Mouse (Mus musculus) stomach, embryonic 15.5 days (tissue): ENCODE measurements around the gene Pla2g4b. TPM values are rescaled to one million over a fixed set of nuclear protein-coding genes. Genes with fewer than 3 reads are reported as not detected.

Source experiments
- ATAC-seq: fragments of 200-750 bp; cut with Nextera tagmentation; 2 replicates; pipeline ENCODE4 v1.8.0; 2017; ENCODE audit warnings: low read depth, moderate number of reproducible peaks, moderate TSS enrichment; ENCODE audit not compliant: insufficient read depth, low FRiP score
- H3K27ac ChIP-seq: fragments of 300-500 bp; sonication (generic); 2 replicates; pipeline ENCODE4 v1.5.1; 2015; ENCODE audit warnings: mild to moderate bottlenecking, inconsistent platforms
- H3K27me3 ChIP-seq: fragments of 300-500 bp; sonication (generic); replicated peaks from 2 replicates; pipeline ENCODE4 v1.6.1; 2015; ENCODE audit warnings: inconsistent platforms
- H3K36me3 ChIP-seq: fragments of 300-500 bp; sonication (generic); 2 replicates; pipeline ENCODE4 v1.6.1; 2015; ENCODE audit warnings: inconsistent platforms
- H3K4me1 ChIP-seq: fragments of 300-500 bp; sonication (generic); 2 replicates; pipeline ENCODE4 v1.6.1; 2015; ENCODE audit warnings: inconsistent platforms
- H3K4me2 ChIP-seq: fragments of 300-500 bp; sonication (generic); 2 replicates; pipeline ENCODE4 v1.6.1; 2015; ENCODE audit warnings: mild to moderate bottlenecking, inconsistent platforms
- H3K4me3 ChIP-seq: fragments of 300-500 bp; sonication (generic); replicated peaks from 2 replicates; pipeline ENCODE4 v1.5.1; 2015; ENCODE audit warnings: inconsistent platforms
- H3K9ac ChIP-seq: fragments of 300-500 bp; sonication (generic); 2 replicates; pipeline ENCODE4 v1.6.1; 2015; ENCODE audit warnings: inconsistent platforms
- H3K9me3 ChIP-seq: fragments of 300-500 bp; sonication (generic); 2 replicates; pipeline ENCODE4 v1.6.1; 2016; ENCODE audit warnings: inconsistent platforms
- WGBS: fragments of 180-500 bp; shearing (Covaris S2); methylation state at CpG from one replicate; pipeline ENCODE4 v1.1.7; 2015; 5-methylcytosine and 5-hydroxymethylcytosine counted together
- polyA plus RNA-seq: library from polyadenylated mRNA; unstranded; fragments of >200 nt; fragmentation: Nextera tagmentation; extraction: Ambion mirVana; gene quantifications from 2 replicates; pipeline ENCODE4 v1.2.1, GENCODE M21; 2015

Pla2g4b gene
- polyA plus RNA-seq, 1 experiment from 2014 or later = 1.2 TPM

DNA sequence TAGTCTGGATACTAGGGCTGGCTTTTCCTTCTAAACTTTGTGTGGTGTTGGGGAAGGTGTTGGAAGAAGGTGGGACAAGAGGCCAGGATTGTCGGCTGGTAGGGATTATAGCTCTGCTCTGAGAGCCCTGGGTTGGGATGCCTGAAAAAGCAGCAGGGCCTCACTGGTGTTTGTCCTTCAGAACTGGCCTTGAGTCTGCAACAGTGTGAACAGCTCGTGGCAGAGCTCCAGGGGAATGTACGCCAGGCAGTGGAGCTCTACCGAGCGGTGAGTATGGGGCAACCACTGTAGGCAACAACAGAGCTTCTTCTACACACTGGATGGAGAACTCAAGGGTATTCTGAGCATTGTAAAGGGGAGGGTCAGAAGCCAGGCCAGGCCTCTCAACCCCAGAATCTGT is 8.9 kb upstream of the Pla2g4b start:
- H3K9me3 ChIP-seq = no peaks in the 10 kb centered on the region
- peaks cover 39% of the 10 kb centered on the region; the same call in 1 of the 2 replicates for H3K36me3 ChIP-seq
- no peak overlapping the region for H3K4me3 ChIP-seq
- no peaks in the 10 kb centered on the region for H3K27me3 ChIP-seq
- no peak overlapping the region for H3K9ac ChIP-seq
- no peak overlapping the region for H3K27ac ChIP-seq
- no peak overlapping the region for H3K4me2 ChIP-seq
- peaks cover 9% of the 10 kb centered on the region for H3K4me1 ChIP-seq
- WGBS = 81% methylated on average over 5 of the region's 5 CpGs
- no peak for ATAC-seq

DNA sequence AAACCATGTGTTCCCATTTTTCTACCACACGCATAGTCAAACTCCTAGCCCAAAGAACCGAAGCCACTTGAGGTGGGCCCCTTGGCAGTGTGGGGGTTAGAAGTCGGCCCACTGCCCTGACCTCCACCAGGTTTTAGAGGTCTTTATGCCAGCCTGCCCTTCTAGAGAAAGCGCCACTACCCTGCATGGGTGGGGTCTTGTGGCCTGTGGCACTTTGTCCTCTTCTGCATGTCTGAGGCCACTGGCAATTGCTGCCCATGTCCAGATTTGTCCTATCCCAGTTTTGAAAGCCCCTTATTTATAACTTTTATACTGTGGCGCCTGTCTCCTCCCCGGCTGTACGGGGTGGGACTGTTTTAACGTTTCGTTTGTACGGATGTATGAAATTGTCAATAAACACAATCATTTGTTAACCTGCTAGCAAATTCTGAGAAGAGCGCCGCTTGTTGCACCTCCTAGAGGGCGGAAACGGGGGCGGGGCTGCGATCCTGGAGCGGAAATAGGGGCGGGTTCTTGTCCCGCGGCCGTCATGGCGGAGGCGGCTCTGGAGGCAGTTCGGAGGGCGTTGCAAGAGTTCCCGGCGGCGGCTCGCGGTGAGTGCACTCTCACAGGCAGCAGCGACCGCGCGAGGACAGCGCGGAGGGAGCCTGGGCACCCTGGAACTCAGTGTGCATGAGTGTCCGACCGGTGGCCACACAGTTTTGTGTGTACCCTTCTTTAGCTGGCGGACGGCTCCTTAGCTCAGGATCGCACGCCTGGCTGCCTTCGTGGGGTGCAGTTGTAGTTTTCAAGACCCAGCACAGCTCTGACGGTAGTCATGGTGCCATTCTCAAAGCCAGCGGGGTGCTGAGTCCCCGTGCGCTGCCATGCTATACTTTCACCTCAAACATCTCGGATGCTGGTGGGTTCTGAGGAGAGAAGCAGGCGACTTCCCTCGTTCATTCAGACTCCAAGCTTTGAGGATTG is 6.0 kb upstream of the Pla2g4b start, which contains the start of the genes Jmjd7 and Gm28042:
TSS of gene Jmjd7 (plus strand) at position 500 of the 966 bp plus-strand sequence.
TSS of gene Gm28042 (plus strand) at position 510 of the 966 bp plus-strand sequence.
- H3K27ac ChIP-seq = peak within 1 kb of the TSS; percentile 91
- peaks cover 24% of the 10 kb centered on the region; the same call in 1 of the 2 replicates for H3K36me3 ChIP-seq
- peak; percentile 86 for ATAC-seq
- H3K4me2 ChIP-seq = peak within 1 kb of the TSS; percentile 72
- H3K4me3 ChIP-seq = peak within 1 kb of the TSS; percentile 77
- peaks cover 9% of the 10 kb centered on the region for H3K4me1 ChIP-seq
- H3K9ac ChIP-seq = peak within 1 kb of the TSS; percentile 83
- no peaks in the 10 kb centered on the region for H3K9me3 ChIP-seq
- H3K27me3 ChIP-seq = no peaks in the 10 kb centered on the region
- WGBS = 4% methylated on average over 50 of the region's 50 CpGs

DNA sequence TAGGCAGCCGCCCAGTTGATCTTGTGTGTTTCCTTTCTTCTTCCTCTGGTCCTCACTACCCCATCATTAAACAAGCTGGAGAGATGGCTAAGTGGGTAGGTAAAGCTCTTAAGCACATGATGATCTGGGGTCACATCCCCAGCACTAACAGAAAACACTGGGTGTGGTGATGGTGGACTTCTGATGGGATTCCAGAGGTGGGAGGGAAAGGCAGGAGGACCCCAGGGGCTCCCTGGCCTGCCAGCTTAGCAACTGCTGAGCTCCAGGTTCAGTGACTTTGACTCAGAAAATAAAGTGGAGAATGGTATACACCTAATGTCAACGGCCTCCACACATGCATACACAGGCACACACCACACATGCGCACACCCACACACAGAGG is 5.3 kb upstream of the Pla2g4b start:
- ATAC-seq = no peak
- H3K36me3 ChIP-seq = peaks cover 18% of the 10 kb centered on the region; the same call in 1 of the 2 replicates
- H3K9ac ChIP-seq = peak overlapping the region; percentile 83
- peak overlapping the region; percentile 91 for H3K27ac ChIP-seq
- H3K27me3 ChIP-seq = no peaks in the 10 kb centered on the region
- H3K4me2 ChIP-seq = peak overlapping the region; percentile 72
- H3K9me3 ChIP-seq = no peaks in the 10 kb centered on the region
- peaks cover 9% of the 10 kb centered on the region for H3K4me1 ChIP-seq
- H3K4me3 ChIP-seq = peak overlapping the region; percentile 77
- WGBS = 33% methylated on average over 3 of the region's 3 CpGs

DNA sequence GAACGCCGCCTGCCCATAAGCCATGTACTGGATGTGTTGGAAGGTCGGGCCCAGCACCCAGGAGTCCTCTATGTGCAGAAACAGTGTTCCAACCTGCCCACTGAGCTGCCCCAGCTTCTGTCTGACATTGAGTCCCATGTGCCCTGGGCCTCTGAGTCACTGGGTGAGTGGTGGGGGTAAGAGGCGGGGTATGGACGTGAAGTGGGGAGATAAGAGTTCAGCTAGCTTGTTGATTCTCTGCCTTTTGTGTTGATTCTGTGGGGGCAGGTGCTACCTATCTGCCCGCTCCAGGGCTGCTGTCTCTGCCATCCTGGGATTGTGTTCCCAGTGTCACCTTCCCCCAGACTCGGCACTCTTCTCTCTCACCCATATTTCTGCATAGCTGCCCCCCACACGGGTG is 2.8 kb upstream of the Pla2g4b start:
- Histone ChIP-seq H3K27me3 (no peaks in the 10 kb centered on the region), H3K4me3 (no peak overlapping the region), H3K9ac (no peak overlapping the region), H3K4me1 (peaks cover 9% of the 10 kb centered on the region), H3K27ac (no peak overlapping the region), H3K36me3 (peaks cover 7% of the 10 kb centered on the region; the same call in 1 of the 2 replicates), H3K4me2 (no peak overlapping the region), H3K9me3 (no peaks in the 10 kb centered on the region)
- peak; percentile 9; the same call in 1 of the 2 replicates for ATAC-seq
- 72% methylated on average over 8 of the region's 8 CpGs for WGBS

DNA sequence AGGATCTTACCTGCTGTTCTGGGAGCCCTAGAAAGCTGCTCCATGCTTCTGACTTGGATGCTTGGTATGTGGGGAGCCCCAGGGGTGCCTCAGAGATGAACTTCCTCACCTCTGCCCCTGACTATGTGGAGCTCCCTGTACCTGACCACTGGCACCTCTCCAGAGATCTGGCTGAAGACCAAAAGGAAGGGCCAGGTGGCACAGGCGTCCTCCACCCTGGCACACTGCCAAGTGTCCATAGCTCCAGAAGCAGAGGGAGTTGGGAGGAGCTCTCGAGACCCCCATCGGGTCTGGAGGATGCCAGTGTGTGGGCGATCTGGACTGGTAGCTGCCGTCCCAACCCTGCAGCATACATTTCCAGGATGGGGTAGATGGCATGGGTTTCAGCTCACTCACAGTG is 509 bp downstream of the Pla2g4b start:
- no peaks in the 10 kb centered on the region for H3K4me1 ChIP-seq
- H3K27me3 ChIP-seq = no peaks in the 10 kb centered on the region
- H3K4me2 ChIP-seq = no peak overlapping the region
- H3K4me3 ChIP-seq = no peak overlapping the region
- ATAC-seq = no peak
- 76% methylated on average over 5 of the region's 5 CpGs for WGBS
- no peak overlapping the region for H3K27ac ChIP-seq
- peaks cover 12% of the 10 kb centered on the region; the same call in 1 of the 2 replicates for H3K36me3 ChIP-seq
- no peak overlapping the region for H3K9ac ChIP-seq
- no peaks in the 10 kb centered on the region for H3K9me3 ChIP-seq

DNA sequence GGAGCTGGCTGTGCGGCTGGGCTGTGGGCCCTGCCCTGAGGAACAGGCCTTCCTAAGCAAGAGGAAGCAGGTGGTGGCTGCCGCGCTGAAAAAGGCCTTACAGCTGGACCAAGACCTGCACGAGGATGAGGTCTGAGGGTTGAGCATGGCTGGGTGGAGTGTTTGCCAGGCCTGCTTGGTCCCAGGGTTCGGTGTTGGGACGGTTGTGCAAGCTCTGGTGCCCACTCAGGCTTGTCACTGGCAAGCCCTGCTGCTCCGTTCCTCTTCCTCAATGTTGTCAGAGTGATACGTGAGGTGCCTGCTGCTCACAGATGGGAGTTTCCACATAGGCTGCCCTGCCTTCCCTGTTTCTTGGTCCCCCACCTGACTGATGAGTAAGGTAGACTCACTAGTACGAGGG is 4.5 kb downstream of the Pla2g4b start:
- 91% methylated on average over 9 of the region's 9 CpGs for WGBS
- Histone ChIP-seq H3K27me3 (no peaks in the 10 kb centered on the region), H3K4me2 (no peak overlapping the region), H3K27ac (no peak overlapping the region), H3K4me1 (no peaks in the 10 kb centered on the region), H3K36me3 (peaks cover 28% of the 10 kb centered on the region; the same call in 1 of the 2 replicates), H3K9ac (no peak overlapping the region), H3K9me3 (no peaks in the 10 kb centered on the region), H3K4me3 (no peak overlapping the region)
- ATAC-seq = no peak

DNA sequence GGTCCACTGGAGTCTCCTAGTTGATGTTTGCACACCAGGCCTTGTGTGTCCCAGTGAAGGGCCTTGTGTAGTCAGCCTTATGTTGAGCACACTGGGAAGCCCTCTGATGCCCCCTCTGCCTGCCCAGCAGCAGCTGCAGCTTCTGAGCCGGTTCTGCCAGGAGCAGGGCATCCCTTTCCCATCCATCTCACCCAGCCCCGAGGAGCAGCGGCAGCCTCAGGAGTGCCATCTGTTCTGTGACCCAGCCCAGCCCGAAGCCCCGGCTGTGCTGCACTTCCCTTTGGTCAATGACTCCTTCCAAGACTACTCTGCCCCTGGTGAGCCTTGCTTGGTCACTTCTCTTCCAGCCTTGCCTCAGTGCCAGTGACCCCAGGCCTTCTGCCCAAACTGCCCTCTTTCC is 7.8 kb downstream of the Pla2g4b start:
- no peak for ATAC-seq
- H3K9me3 ChIP-seq = no peaks in the 10 kb centered on the region
- H3K4me1 ChIP-seq = peaks cover 17% of the 10 kb centered on the region; the same call in 1 of the 2 replicates
- no peak overlapping the region for H3K27ac ChIP-seq
- no peaks in the 10 kb centered on the region for H3K27me3 ChIP-seq
- no peak overlapping the region for H3K4me2 ChIP-seq
- H3K9ac ChIP-seq = no peak overlapping the region
- H3K4me3 ChIP-seq = no peak overlapping the region
- WGBS = 79% methylated on average over 5 of the region's 5 CpGs
- peaks cover 28% of the 10 kb centered on the region; the same call in 1 of the 2 replicates for H3K36me3 ChIP-seq

DNA sequence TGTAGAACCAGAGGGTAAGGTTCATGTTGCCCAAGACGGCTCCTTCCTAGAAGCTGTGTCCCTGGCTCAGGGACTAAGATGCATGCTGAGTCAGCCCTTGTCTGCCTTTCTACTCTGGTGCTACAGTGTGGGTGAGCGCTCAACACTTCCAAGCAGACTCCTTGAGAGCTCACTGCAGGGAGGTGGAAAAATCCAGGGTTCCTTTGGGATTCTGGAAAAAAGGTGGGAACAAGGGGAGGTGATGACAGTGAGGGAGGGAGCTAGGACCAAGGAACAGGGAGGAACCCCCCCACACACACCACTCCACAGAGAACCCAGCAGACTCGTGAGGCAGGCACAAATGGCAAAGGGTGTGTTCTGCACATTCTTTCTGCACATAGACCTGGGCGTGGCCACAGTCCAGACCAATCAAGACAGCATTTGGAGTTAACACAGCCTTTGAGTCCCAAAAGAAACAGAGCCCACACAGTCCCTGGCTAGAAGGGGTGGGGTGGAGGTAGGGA is 10.9 kb downstream of the Pla2g4b start:
- Histone ChIP-seq H3K9me3 (no peaks in the 10 kb centered on the region), H3K4me1 (peaks cover 21% of the 10 kb centered on the region; the same call in 1 of the 2 replicates), H3K4me2 (0 out of 2 replicates have a peak overlapping the region, but pooled peaks have one; percentile 3), H3K27ac (peak overlapping the region; percentile 54; the same call in 1 of the 2 replicates), H3K36me3 (peaks cover 21% of the 10 kb centered on the region; the same call in 1 of the 2 replicates), H3K27me3 (no peaks in the 10 kb centered on the region), H3K4me3 (no peak overlapping the region), H3K9ac (no peak overlapping the region)
- peak; percentile 75 for ATAC-seq
- 35% methylated on average over 4 of the region's 4 CpGs for WGBS

DNA sequence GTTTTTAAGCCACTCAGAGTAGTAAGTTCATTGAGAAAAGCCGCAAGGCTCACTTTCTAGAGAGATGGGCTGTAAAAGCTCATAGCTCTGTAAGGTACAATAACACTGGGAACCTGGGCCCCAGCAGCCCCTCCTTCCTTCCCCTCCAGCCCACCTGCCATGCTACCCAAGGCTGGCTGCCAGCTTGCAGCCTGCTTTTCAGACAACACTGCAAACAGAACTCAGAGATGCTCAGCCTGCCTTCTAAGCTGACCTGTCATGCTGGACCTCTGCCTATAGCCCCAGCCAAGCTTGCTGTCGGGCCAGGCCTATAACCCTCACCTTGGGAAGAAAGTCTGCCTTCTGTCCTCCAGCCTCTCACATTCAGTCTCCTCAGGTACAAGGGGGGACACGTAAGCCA is 11.5 kb downstream of the Pla2g4b start:
- Histone ChIP-seq H3K9me3 (no peaks in the 10 kb centered on the region), H3K9ac (no peak overlapping the region), H3K27ac (0 out of 2 replicates have a peak overlapping the region, but pooled peaks have one; percentile 28), H3K4me2 (no peak overlapping the region), H3K36me3 (peaks cover 18% of the 10 kb centered on the region; the same call in 1 of the 2 replicates), H3K4me1 (peaks cover 21% of the 10 kb centered on the region; the same call in 1 of the 2 replicates), H3K27me3 (no peaks in the 10 kb centered on the region), H3K4me3 (no peak overlapping the region)
- 62% methylated on average over 3 of the region's 3 CpGs for WGBS
- no peak for ATAC-seq

DNA sequence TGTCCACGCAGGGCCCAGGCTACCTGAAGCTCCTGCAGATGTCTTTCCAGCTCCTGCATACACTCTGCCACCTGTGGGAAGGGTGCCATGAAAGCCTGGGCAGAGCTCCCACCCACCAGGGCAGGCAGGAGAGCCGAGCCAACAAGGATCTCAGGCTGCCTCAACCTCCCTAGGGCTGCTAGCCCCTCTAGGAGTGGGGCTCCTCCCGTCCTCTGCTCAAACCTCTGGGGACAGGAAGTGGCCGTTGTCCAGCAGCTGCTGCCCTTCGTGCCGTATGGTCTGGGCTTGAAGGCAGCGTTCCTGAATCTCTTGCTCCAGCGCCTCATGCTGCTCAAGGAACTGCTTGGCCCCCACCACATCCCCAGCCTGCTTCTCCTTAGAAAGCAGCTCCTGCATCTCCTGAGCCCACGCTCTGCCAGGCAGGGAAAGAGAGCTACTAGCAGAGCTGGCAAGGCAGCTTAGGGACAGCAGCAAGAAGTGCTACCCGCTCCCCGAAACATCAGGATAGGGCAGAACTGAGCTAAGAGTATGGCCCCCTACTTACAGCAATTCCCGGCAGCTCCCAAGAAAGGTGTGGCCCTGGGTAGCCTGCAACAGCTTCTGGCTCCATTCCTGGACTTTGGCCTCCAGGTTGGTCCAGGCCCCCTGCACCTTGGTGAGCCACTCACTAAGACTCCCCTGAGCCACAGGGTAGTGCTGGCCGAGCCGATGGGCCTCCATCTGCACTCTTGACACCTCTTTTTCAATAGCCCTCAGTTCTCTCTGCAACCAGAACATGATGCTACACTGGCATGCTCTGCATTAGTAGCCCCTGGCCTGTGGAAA is 13.5 kb downstream of the Pla2g4b start:
- no peak overlapping the region for H3K4me3 ChIP-seq

DNA sequence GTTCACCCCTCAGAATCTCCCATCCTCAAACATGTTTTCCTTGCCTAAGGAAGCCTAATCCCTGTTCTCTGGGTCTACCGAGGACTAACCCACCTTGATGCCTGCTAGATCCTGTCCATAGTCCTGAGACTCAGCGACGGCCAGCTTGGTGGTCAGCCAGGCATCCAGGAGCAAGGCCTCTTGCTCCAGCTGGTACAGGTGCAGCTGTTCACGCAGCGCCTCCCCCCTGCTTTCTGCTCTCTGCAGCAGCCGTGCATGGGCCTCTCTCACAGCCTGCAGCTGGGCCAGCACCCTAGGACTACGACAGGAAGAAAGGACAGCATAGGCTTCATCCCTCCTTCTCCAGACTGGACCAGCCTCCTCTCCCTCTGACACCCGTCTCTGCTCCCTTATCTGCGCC is 15.0 kb downstream of the Pla2g4b start:
- Histone ChIP-seq H3K27ac (no peak overlapping the region), H3K36me3 (no peaks in the 10 kb centered on the region), H3K9ac (no peak overlapping the region), H3K27me3 (no peaks in the 10 kb centered on the region), H3K4me2 (no peak overlapping the region), H3K4me1 (peaks cover 21% of the 10 kb centered on the region; the same call in 1 of the 2 replicates), H3K4me3 (no peak overlapping the region), H3K9me3 (no peaks in the 10 kb centered on the region)
- no peak for ATAC-seq
- 69% methylated on average over 9 of the region's 9 CpGs for WGBS

More for the DNA sequence above, 13.5 kb downstream of the Pla2g4b start:
- Histone ChIP-seq H3K9me3 (no peaks in the 10 kb centered on the region), H3K9ac (no peak overlapping the region), H3K27ac (no peak overlapping the region), H3K27me3 (no peaks in the 10 kb centered on the region), H3K4me2 (no peak overlapping the region), H3K36me3 (0 out of 2 replicates have a peak, but pooled peaks cover 7% of the 10 kb centered on the region), H3K4me1 (peaks cover 21% of the 10 kb centered on the region; the same call in 1 of the 2 replicates)
- WGBS = 64% methylated on average over 14 of the region's 14 CpGs
- ATAC-seq = 0 out of 2 replicates have a peak, but pooled peaks have one; percentile 36
